Mouse (Mus musculus): ENCODE data around the gene Bves. TPM values are rescaled to one million over a fixed set of nuclear protein-coding genes. Genes with fewer than 3 reads are reported as not detected.
"Not testable (repeated sequence)": the region's sequence is repeated elsewhere in the genome, so short reads cannot be mapped to it uniquely, and the experiment has no call there.

Bves gene
- total RNA-seq, 2 experiments from 2014 or later = 34.9 to 35.6 TPM

DNA sequence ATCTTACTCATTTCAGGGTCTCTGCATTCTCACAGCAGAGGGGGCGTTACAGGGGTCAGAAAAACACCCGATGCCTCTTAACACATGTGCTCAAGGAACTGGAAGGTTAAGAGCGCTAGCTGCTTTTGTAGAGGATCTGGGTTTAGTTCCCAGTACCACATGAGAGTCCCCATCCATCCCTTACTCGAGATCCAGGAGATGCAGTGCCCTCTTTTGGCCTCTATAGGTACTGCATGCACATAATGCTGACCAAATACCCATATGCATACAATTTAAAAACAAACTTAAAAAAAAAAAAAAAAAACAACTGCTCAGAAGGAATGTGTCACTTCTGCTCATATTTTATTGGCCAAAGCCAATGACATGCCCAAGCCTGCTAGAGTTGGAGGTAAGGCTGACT is 8.8 kb downstream of the Bves start:
- DNase-seq = no peak
- intact Hi-C loops (cut with DNase I) = no loop called here

GRCm38 (mm10) chr10:45345217-45345616 is 9.6 kb downstream of the Bves start:
- intact Hi-C loops (cut with DNase I) = no loop called here
- DNase-seq = no peak

DNA sequence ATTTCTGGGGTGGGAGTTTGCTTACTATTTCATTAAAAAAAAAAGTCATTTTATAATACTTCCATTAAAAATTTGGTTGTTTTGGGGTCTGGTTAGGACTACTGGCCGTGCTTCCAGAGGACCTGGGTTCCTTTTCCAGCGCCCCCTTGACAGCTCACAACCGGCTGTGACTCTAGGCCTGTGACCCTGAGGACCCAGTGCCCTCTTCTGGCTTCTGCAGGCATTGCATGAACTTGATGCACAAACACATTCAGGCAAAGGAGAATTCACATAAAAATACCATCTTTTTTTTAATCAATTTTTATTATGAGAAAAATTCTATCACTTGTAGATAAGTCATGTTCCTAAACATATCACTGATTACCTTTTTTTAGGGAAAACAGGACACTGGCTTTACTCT is 12.6 kb downstream of the Bves start:
- DNase-seq; intact Hi-C loops (cut with DNase I): not testable (repeated sequence)

- intact Hi-C loops (cut with DNase I) = no loop called here
- no peak for DNase-seq
Observed at GRCm38 (mm10) chr10:45356091-45356490, 20.5 kb downstream of the Bves start.

DNA sequence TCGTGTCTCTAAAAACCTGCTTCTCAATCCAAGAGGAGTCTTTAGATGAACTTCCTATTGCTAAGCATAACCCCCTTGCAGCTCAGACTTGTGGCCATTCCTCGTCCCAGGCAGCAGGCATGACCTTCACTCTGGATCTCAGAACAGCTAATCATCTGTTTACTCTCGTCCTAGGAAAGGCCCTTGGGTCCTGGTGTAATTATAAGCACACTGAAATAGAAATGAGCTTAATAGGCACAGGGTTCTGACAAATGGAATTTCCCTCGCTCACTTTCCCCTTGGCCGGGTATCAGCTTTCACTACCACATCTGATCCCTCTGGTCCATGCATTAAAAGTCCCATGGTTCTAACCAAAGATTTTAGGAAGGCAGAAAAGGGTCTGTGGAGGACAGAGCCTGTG is 27.8 kb downstream of the Bves start:
- intact Hi-C loops (cut with DNase I) = no loop called here
- DNase-seq = peak in 1 of 2 experiments; percentile 7

GRCm38 (mm10) chr10:45366987-45367705 is 31.6 kb downstream of the Bves start:
- intact Hi-C loops (cut with DNase I) = no loop called here
- no peak for DNase-seq

- DNase-seq = no peak
- intact Hi-C loops (cut with DNase I) = no loop called here
Observed at GRCm38 (mm10) chr10:45369639-45370038, 34.1 kb downstream of the Bves start.

DNA sequence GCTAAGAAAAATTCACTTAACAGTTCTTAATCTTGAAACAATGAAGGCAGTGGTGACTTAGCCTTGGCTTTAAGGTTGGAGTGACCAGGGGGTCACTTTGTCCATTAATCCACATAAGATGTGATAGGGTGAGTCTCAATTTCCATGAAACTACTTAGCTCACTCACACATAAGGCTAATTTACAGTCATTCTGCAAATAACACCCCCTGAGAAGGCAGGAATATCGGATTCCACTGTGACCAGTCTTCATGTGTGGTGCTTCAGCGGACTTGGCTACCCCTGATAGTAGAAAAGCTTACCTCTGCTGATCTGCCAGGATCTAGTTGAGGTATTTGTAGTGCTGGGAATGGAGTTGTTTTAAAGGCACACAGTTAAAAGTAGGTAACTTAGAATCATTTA is 35.0 kb downstream of the Bves start:
- no peak for DNase-seq
- intact Hi-C loops (cut with DNase I) = no loop called here

- intact Hi-C loops (cut with DNase I) = loop anchor here (1.0 kb wide), 2 partner anchors 275 to 322 kb away; no protein-coding TSS in a partner anchor
- peak; percentile 51 to 56 for DNase-seq
Observed at GRCm38 (mm10) chr10:45372994-45373692, 37.6 kb downstream of the Bves start.

DNA sequence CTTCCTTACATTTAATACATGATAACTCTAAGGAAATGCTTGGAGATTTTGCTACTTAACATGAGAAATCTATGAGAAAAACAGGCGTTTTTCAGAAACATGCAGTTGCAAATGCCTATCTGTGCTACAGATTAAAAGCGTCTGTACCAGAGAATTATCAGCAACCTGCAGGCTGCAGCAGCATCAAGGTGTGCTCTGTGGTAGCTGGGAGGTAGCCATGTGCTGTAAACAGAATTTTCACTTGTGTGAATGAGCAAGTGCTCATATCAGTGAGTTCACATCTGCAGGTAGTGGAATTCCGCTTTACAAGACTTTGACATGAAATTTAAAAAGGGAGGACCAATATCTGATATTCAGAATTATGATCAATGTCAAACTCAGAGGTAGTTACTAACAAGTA is 42.7 kb downstream of the Bves start:
- no peak for DNase-seq
- intact Hi-C loops (cut with DNase I) = no loop called here

- intact Hi-C loops (cut with DNase I) = loop anchor here (2.0 to 5.0 kb wide), 2 partner anchors 130 to 535 kb away; no protein-coding TSS in a partner anchor
- DNase-seq = no peak
Observed at GRCm38 (mm10) chr10:45381937-45382636, 46.5 kb downstream of the Bves start.

DNA sequence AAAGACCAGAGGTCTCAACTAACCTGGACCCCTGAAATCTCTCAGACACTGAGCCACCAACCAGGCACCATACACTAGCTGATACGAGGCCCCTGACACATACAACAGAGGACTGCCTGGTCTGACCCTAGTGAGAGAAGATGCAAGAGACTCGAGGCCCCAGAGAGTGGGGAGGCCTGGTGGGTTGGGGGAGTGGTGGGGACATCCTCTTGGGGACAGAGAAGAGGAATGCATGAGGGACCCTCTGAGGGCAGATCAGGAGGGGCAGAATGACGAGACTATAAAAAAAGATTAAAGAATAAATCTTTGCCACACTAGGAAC is 47.0 kb downstream of the Bves start:
- intact Hi-C loops (cut with DNase I) = loop anchor here (2.0 to 5.0 kb wide), 2 partner anchors 130 to 534 kb away; no protein-coding TSS in a partner anchor
- DNase-seq = no peak

GRCm38 (mm10) chr10:45398211-45398610 is 62.6 kb downstream of the Bves start:
- intact Hi-C loops (cut with DNase I) = no loop called here

DNA sequence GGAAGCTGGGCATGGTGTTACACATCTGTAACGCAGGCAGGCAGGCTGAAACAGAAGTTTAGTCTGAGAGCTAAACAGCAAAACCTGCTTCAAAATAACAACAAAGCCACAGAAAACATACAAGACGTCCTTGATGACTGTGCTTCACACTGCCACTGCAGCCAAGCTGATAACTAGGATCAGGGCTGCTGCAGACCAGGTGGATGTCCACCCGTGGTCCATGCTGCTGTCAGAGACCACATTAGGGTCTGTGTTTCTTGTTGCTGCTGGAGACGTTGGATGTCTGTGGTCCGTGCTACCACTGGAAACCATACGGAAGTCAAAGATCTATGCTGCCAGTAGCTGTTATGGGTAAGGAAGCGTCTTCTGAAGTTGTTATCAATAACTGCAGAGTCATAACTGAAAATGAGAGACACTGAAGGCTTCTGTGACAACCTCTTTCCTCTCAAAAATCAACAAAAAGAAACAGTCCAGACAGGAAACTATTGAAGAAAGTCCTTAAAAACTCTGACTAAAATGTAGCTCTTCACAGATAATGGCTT is 64.2 kb downstream of the Bves start:
- intact Hi-C loops (cut with DNase I) = no loop called here
- DNase-seq = no peak

More at GRCm38 (mm10) chr10:45398211-45398610, 62.6 kb downstream of the Bves start:
- DNase-seq = no peak

- intact Hi-C loops (cut with DNase I) = no loop called here
- no peak for DNase-seq
Observed at GRCm38 (mm10) chr10:45410624-45411341, 75.2 kb downstream of the Bves start.

GRCm38 (mm10) chr10:45411741-45412140 is 76.2 kb downstream of the Bves start:
- no peak for DNase-seq
- intact Hi-C loops (cut with DNase I) = no loop called here

- intact Hi-C loops (cut with DNase I) = no loop called here
- no peak for DNase-seq
Observed at GRCm38 (mm10) chr10:45412144-45412543, 76.6 kb downstream of the Bves start.
